Mouse (Mus musculus): Measurements from ENCODE around the gene Serinc5. TPM values are rescaled to one million over a fixed set of nuclear protein-coding genes. Genes with fewer than 3 reads are reported as not detected.
"Not testable (repeated sequence)": the region's sequence is repeated elsewhere in the genome, so short reads cannot be mapped to it uniquely, and the experiment has no call there.

The Serinc5 gene
- polyA plus RNA-seq, 2 experiments from 2014 or later, result 9.2 to 10.6 TPM

DNA sequence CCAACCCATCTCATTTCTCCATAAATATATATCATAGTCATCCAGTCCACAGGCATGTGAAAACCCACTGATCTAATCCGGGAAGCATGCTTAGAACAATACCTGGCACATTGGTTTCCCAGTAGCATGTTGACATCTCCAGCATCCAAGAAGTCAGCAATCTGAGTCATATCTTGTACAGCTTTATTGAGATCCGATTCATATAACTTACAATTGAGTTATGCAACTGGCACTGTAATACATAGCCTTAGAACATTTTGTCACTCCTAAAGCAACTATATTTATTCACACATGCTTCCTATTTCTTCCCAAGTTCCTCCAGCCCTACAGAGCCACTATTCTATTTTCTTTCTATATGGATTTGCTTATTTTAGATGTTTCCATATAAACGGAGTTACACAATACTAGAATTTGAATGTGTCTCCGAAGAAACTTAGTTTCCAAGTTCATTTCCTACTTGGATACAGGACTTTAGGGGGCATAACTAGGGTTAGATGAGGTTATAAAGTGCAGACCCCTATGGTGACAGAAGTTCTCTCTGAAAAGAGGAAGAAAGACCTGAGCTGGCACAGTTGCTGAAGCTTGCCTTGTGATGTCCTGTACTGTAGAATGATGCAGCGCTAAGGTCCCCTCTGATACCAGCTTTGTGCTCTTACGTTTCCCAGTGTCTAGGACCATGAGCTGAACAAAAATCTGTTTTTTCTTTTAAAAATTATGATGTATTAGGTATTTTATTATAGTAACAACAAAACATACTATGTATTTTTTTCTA lies 57.5 kb downstream of the Serinc5 start:
- ATAC-seq, result no peak

DNA sequence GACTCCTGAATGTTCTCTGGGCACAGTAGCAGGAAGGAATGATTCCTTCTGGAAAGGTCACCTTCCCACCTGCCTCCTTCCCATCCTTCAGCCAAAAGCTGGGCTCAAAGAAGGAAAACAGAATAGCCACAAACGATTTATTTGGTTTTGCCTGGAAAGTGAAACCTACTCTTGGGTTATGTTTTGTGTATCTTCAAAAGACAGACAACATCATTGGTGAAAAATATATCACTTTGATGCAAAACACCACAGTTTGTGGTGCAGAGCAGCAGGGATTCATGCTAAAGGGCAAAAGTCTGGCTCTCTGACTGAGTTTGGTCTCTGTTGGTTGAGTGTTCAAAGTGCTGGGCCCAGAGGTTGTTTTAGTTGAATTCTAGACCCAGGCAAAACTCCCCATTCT lies 60.8 kb downstream of the Serinc5 start:
- ATAC-seq, result peak; percentile 53

DNA sequence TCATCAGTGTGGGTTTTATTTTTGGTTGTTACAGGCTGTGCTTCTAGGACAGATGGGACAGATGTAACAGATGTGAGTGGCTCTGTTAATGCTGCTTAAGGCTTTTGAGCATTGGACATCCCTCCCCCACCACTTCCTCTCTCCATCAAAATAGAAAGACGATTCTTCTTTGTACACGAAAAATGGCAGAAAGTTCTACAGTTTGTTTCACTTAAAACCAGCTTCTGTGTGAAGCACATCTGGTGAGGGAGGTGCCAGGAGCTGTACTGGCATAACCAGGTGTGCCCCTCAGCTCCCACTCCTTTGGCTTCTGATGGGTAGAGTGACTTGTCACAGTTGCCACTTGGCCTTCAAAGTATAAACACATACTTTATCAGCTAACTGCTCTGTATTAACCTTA lies 63.8 kb downstream of the Serinc5 start:
- ATAC-seq, result peak; percentile 30

DNA sequence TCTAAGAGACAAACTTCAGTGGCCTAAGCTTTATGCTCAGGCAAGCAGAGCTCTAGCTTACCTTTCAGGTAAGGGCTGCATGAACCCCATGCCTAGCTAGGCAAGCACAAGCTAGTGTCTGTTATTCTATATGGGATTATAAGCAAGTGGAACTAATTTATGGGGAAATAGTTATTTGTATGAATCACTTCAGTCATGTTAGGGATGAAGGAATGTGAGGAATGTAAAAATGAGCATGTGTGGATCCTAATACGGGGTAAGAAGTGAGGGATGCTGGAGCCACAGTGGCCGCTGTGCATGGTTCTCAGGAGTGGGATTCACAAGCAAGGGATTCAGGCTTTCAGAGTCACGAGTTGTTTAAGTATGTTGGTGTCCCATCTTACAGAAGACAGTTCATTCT lies 64.4 kb downstream of the Serinc5 start:
- ATAC-seq, result no peak

DNA sequence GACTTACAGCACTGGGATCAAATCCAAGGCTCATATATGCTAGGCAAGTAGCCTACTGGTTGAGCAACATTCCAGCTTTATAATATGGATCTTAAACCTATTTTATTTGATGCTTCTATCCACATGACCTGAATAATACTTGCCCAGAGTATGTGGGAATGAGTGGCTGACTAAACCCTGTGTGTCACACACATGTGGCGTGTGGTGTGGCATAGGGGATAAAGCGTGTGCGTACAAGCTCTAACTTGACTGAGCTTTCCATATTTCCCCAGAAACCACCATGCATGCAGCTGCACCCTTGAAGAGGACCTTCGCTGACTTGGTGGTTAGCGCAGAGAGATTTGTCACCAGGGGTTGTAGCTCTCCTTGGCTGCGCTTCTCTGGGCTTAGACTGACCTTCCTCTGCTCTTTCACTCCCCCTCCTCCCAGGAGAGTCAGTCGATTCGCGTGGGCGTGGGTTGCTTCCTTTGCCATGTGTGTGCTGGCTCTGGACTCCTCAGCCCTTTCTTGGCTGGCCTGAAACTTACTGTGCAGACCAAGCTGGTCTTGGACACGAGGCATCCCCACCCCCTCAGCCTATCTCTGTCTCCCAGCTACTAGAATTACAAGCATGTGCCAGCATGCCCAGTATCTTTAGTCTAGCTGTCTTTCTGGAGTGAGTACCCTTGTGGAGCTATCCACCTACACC lies 65.2 kb downstream of the Serinc5 start:
- no peak for ATAC-seq

DNA sequence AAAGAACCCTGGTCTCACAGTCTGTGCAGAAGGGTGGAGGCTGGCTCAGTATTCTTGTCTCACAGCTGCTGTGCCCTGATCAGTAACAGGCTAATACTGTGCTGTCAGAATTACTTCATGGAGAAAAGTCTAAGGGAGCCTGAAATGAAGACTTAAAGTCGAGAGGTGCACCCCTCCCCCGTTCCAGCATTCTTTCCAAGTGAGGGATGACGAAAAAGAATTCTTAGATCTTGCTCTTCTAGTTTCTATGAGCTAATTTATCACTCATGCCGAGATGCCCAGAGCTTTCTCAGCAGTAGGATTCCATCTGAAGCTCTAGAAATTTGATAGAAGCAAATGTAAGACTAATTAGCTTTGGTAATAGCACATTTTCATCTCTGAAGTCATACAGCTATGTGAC lies 66.8 kb downstream of the Serinc5 start:
- no peak for ATAC-seq

DNA sequence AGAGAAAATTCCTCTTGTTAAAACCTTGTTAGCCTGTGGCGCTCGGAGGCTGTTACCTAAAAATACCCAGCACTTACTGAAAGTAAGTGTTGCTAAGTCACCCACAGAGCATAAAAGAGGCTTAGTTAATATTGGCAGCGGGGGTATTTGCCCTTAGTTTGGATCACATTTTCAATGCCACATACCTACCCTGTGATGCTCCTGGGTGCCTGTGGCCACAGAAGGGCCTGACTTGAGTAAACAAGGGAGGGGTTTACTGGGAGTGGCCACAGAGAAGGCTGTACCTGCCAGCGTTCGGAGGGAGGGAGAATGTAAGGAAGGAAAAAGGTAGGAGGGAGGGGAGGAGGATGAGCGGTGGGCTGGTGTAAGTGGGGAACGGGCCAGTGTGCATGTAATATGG lies 68.8 kb downstream of the Serinc5 start:
- ATAC-seq, result no peak

DNA sequence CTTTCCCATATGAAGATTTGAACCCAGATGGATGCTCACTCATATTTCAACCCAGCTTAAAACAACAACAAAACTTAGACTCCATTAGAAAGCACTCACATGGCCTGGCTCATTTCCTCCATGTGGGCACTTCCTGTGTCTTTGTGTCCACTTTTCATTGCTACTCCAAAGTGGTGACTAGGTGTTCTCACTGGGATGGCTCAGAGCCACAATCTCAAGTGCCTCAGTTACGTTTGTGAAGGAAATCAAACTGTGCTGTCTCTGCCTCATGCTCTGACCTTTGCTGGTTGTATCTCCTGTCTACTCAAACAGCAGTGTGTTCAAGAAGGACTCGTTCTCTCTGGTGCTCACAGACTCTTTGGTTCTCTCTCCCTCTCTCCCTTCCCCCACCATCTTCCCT lies 70.7 kb downstream of the Serinc5 start:
- ATAC-seq, result no peak

DNA sequence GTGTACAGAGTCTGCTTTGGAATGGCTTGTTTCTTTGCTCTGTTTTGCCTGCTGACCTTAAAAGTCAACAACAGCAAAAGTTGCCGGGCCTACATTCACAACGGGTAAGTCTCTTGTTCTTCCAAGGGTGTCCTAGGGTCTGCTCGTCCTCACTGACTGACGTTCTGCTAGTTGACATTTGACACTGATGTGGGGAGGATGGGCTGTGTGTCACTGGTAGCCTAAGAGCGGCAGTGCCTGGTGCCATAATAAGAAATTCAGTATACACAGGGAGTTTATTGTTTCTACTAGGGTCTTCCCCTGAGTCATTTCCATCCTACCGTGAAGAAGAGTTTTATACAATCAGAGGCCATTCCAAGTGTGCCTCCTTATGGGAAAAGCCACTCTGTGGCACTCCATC lies 71.9 kb downstream of the Serinc5 start:
- no peak for ATAC-seq

DNA sequence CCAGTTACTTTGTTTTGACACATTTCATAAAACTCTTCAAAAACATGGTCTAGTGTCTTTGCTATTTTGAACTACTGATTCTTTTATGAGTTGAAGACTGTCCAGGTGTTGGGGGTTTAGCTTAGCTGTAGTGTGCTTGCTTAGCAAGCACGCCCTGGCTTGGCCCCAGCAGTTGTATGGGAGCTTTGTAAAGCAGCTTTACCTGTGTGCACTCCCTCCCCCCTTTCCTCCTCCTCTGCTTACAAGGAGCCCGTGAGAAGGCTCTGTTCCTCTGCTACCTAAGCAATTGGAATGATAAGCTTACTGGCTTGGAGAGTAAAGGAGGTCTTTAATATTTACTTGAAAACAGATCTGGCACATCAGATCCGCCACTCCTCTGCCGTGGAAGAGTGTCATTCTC lies 72.6 kb downstream of the Serinc5 start:
- no peak for ATAC-seq

DNA sequence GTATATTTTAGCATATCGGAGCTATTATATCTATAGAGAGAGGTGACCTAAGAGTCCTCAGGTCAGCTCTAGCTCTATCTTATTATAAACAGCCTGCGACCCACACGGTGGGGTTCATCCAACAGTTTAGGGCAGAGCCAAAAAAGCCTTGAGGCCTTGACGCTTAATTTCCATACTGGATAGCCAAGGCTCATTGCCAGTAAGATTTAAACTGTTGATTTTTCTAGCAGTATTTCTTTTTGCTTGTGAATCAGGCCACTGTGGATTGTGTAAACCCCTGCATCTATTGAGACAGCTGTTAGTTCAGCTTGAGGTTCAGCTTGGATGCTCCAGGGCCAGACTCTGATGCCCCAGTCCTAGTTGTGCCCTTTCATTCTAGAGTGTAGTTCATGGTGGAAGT lies 73.4 kb downstream of the Serinc5 start:
- no peak for ATAC-seq

DNA sequence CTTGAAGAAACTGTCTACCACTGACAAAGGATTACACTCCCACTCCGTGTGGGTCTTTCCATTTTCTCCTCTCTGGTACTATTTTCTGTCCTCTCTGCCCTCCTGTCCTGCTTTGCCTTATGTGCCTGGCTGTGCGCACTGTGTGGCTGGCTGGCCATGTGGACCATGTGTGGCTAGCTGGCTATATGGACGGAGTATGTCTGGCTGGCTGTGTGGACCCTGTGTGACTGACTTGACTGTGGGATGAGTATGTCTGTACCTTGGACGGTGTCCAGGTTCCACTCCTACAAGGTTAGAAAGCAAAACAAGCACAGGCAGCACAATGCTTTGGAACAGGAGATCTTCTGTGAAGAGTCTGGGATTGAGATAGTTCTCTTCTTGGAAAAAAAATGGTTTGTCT lies 74.4 kb downstream of the Serinc5 start:
- ATAC-seq, result no peak

DNA sequence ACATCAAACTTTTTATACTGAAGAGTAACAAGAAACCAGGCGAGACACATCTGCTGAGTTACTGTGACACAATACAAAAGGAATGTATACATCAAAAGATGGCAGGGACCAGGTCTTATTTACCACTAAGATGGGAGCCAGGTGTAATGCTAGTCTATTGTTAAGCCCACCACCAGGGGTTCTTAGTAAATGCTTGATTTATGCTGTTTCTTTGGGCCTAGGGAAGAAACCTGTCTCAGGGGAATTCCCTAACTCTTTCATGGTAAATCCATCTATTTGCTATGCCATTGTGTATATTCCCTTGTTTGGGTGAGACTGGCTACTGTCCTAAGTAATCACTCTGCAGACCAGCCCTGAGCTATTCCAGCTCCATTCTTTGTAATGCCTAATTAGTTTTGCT lies 76.3 kb downstream of the Serinc5 start:
- ATAC-seq, result not testable (repeated sequence)

DNA sequence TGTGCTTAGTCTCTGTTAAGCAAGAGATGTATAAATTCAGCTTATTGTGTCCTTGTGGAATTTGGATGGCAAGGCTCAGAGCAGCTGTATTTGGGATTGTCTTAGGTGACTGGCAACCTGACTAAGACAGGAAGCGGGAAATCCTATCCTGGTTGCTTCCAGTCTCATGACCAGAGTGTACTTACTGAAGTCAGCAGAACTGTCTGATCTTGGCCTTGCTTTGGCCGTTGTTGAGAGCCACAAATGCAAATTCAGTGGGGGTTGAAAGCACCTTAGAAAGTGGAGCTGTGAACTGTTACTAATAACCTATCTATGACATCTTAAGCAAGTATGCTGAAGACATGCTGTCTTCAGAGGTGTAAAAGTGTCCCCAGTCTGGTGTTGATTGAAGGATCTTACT lies 78.2 kb downstream of the Serinc5 start:
- ATAC-seq, result no peak

DNA sequence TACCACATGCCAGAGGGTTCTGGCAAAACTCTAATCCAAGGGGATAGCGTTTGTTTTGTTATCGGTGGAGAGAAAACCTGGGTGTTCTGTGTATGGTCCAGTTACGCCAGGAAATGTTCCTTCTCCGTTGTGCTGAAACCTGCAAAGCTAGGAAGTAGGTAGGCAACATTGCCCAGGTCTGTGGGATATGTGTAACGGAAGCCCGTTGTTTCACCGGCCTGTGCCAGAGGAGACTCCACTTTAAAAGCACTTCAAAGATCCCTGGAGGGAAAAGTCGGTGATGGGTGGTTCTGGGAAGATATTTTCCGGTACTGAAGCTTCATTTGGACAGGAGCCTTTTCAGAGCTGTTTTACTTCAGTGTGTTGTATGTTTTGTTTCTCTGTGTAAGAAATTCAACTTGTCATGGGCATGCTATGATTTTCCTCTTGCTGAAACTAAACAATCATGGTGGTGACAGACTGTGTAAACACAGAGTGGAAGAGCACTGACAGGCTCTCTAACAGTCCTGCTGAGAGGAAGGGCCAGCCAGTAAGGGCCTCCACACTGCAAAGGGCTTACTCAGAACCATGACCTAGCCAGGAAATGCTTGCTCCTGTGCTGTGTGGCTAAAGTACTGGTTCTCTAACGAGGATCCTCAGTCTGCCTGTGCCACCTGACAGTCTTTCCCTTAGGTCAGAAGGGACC lies 83.1 kb downstream of the Serinc5 start:
- no peak for ATAC-seq

DNA sequence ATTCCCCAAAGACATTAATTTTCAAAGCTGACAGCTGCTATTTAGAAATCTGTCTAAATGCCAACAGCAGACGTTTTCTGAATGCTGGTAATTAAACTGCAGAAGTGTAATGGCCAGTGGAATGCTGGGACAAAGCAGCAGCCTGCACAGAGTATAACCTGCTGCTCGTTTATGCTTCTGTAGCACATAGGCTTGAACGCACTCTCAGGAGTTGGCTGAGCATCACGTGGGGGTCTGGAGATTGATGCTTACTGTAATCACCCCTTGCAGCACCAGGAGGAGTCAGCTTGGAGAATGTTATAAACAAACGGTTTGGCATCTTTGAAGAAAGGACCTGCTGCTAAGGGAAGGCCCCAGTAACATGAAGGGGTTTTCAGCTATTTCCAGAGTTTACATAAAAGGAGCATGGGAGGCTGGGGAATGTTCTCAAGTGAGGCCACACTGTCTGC lies 85.6 kb downstream of the Serinc5 start:
- no peak for ATAC-seq

DNA sequence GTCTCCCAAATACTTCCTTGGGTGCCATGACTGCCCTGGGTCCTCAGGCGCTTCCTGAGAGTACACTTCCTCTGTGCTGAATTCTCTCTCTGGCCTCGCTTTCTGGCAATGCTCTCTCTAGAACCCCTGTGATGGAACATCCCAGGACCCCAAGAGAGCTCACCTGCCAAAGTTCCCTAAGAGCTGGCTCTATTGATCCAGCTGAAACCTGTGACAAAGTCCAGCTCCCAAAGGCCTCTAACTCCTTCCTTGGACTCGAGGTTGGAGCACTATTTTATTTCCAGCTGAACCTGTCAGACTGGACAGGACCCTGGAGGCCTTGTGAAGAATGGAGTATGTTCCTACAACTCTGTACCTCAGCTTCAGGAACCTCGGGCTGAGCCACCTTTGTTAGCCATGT lies 86.2 kb downstream of the Serinc5 start:
- ATAC-seq, result no peak

DNA sequence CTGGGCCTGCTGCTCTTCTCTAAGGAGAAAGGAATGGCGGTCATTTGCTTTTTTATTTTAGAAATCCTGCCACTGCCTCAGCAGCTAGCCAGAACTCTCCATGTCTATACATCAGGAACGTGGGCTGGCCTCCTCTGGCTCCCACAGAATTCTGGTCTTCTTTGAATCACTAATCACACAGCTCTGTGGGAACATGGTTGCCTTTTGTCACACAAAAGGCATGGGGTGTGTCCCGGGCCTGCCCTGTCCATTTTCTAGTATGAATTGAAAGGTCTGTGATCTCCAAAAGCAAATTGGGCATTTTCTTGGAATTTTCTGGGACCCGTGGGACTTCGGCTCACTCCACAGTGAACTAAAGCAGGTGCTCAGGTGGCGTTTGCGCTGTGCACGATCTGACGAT lies 87.9 kb downstream of the Serinc5 start:
- ATAC-seq, result no peak

DNA sequence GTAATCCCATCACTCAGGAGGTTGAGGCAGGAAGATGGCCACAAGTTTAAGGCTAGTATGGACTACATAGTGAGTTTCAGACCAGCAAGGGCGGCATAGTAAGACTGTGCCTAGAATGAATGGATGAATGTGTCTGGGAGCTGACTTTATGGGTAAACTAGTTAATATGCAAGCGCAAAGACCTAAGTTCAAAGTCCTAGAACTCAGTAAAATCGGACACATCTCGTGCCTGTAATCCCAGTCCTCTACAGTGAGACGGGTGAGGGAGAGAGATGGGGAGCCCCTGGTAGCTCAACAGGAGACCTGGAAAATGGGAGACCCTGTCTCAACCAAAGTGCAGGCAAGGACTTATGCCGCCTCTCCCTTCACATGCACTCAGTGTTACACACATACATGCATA lies 88.5 kb downstream of the Serinc5 start:
- ATAC-seq, result no peak

DNA sequence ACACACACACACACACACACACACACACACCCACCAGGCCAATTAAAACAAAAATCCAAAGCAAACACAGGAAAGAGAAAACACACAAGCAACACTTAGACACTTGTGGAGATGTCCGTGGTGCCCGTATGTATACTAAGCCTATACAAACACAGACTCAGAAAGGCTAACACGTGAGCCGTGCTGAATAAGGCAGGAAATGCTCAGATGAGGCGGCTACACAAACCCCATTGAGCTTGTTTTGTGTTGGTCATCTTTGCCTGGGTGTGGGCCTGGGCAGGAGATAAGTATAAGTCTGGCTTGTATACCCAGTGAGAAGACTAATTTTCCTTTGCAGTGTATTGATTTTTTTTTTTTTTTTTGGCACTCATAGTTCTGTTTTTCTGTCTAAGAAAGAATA lies 91.1 kb downstream of the Serinc5 start:
- ATAC-seq, result no peak

DNA sequence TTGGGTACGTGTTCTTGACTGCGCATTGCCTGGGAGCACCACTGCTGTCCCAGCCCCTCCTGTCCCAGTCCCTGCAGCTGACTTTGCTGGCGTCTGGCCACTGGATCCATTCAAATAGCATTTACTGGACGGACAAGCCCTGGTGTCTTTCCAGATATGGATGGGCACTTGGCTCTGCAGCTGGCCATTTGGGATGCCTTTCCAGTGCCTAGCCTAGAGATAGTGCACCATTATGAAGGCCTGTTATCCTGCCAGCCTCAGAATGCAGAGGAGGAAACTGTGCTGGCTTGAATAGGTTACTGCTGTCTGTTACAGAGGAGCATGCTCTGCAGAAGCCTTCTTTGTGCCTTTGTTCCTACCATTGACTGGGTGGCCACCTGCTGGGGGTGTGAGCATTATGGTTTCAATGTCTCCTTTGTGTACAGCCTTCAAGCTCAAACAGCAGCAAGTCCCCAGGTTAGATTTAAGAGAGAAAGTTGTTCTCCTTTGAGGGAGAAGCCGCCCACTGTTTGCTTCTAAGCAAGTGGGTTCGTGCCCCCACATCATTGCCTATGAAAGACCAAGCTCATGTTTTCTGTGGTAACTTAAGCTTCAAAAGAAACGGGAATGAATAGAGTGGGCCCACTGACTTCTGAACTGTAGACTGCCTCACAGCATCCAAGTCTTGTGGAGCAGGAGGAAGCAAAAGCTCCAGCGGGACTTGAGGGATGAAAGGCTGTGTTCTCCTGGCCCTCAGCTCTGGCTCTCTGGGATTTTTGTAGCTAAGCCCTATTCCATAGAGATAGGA lies 92.5 kb downstream of the Serinc5 start:
- ATAC-seq, result no peak

DNA sequence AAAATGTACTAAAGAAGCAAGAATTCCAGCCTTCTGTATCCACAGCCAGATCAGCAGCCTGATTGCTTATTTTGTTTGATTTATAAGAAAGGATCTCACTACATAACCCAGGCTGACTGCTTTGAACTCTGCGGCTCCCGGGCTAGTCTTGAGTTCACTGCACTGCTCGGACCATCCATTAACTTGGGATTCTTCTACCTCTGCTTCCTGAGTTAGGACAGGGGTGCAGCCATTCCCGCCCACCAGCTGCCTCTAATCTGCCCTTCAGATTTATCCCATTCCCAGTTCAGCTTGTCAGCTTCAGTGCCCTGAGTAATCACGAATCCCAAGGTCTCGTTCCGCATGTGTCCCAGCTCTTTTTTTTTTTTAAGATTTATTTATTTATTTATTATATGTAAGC lies 93.3 kb downstream of the Serinc5 start:
- no peak for ATAC-seq

DNA sequence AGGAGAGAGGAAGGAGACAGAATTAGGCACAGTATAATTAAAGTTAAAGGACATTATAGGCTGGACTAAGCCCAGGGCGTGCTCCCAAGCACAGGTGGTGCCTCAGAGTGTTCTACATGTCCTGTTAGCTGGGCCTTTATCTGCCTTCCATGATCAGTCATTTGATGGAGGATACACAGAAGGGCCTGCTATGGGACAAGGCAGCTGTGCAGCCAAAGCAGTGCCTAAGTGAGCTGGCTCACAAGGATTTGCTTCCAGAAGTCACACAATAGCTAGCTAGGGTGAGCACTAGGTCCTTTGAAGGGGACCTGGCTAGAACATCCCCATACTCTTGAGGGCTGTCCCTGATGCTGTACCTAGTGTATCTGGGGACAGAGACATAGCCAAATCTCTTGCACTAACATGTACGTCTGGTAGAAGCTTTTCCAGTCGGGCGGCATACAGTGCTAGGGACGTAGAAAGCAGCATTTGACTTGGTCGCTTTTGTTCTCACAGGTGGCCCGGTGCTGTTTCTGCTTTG lies 94.2 kb downstream of the Serinc5 start:
- ATAC-seq, result no peak

Data from activated CD4-positive, CD25-positive, alpha-beta regulatory T cell, adult 4 months (primary cell).